12 mouse cellular contexts compared by ENCODE assay signal in genomic region chr12:15717342-15717741, GRCm38 (mm10).
DNase-seq lines count a peak whose midpoint lies in the region; ATAC-seq and TF ChIP-seq lines count a peak whose summit lies in the region.
"Had no signal": no experiment of that assay in that cellular context is flagged by ENCODE, and none has a peak within 500 bp of the region (broad histone marks: within the 10 kb centered on the region; RNA-seq: fewer than 3 reads in every experiment).

No protein-coding gene starts in this region.

- no peak for TF ChIP-seq POLR2A in embryonic fibroblast, embryonic 13.5 days (IDR thresholded peaks at IDR 0.05; ENCODE audit: low read depth, low read length)

- H3K36me3 ChIP-seq in heart, embryonic 12.5 days = no peaks in the 10 kb centered on the region
- H3K36me3 ChIP-seq in kidney, embryonic 16.5 days (ENCODE audit: insufficient read depth, low read length) = no peaks in the 10 kb centered on the region
- H3K36me3 ChIP-seq in forebrain, embryonic 12.5 days (replicated peaks) = no peaks in the 10 kb centered on the region

- no peak overlapping the region for H3K4me2 ChIP-seq in heart, embryonic 12.5 days
- no peak overlapping the region for H3K4me2 ChIP-seq in kidney, embryonic 16.5 days (replicated peaks; ENCODE audit: low read depth, low read length)
- H3K4me2 ChIP-seq in forebrain, embryonic 12.5 days = no peak overlapping the region
- H3K4me2 ChIP-seq: midbrain, embryonic 11.5 days had no signal

- H3K27ac ChIP-seq in heart, embryonic 12.5 days (ENCODE audit: poor library complexity, severe bottlenecking) = peak overlapping the region; percentile 31; the same call in 1 of the 2 replicates
- H3K27ac ChIP-seq in kidney, embryonic 16.5 days (ENCODE audit: low read length) = peak overlapping the region; percentile 91
- peak overlapping the region; percentile 75 for H3K27ac ChIP-seq in embryonic fibroblast, embryonic 13.5 days (ENCODE audit: insufficient read depth, low read length)
- H3K27ac ChIP-seq in forebrain, embryonic 12.5 days = no peak overlapping the region
- H3K27ac ChIP-seq: hindbrain, postnatal 0 days had no signal

- peaks cover 11% of the 10 kb centered on the region for H3K4me1 ChIP-seq in heart, embryonic 12.5 days (replicated peaks)
- peaks cover 31% of the 10 kb centered on the region for H3K4me1 ChIP-seq in kidney, embryonic 16.5 days (ENCODE audit: insufficient read depth, low read length)
- H3K4me1 ChIP-seq in embryonic fibroblast, embryonic 13.5 days (ENCODE audit: control insufficient read depth, insufficient read depth, low read length) = no peaks in the 10 kb centered on the region
- H3K4me1 ChIP-seq in forebrain, embryonic 12.5 days = no peaks in the 10 kb centered on the region

- no peaks in the 10 kb centered on the region for H3K27me3 ChIP-seq in heart, embryonic 12.5 days (replicated peaks)
- no peaks in the 10 kb centered on the region for H3K27me3 ChIP-seq in kidney, embryonic 16.5 days (ENCODE audit: insufficient read depth, low read length)
- H3K27me3 ChIP-seq in forebrain, embryonic 12.5 days = no peaks in the 10 kb centered on the region

- TF ChIP-seq CTCF in embryonic fibroblast, embryonic 13.5 days (IDR thresholded peaks at IDR 0.05; ENCODE audit: borderline replicate concordance, insufficient read depth, low read length) = no peak

- WGBS in heart, embryonic 12.5 days = 78% methylated on average over 3 of the region's 3 CpGs
- WGBS in kidney, embryonic 16.5 days = 64% methylated on average over 3 of the region's 3 CpGs
- 89% methylated on average over 3 of the region's 3 CpGs for WGBS in forebrain, embryonic 12.5 days

- H3K4me3 ChIP-seq in heart, embryonic 12.5 days = no peak overlapping the region
- no peak overlapping the region for H3K4me3 ChIP-seq in kidney, embryonic 16.5 days (ENCODE audit: low read length)
- H3K4me3 ChIP-seq in embryonic fibroblast, embryonic 13.5 days (ENCODE audit: insufficient read depth, low read length) = no peak overlapping the region
- H3K4me3 ChIP-seq in forebrain, embryonic 12.5 days (replicated peaks) = no peak overlapping the region

- DNase-seq in heart, postnatal 4 days = no peak
- DNase-seq in kidney, postnatal 4 days = no peak
- DNase-seq in ovary, adult 18-20 months (ENCODE audit: low spot score) = no peak
- DNase-seq: cerebellum, postnatal 14 days; thymus, adult 2 months had no signal

- no peak for ATAC-seq in heart, embryonic 12.5 days (ENCODE audit: insufficient number of reproducible peaks, low FRiP score)
- ATAC-seq in kidney, embryonic 16.5 days (ENCODE audit: low FRiP score, low TSS enrichment) = no peak
- peak; percentile 88 for ATAC-seq in CD4-positive, CD25-positive, alpha-beta regulatory T cell, adult 4 months
- ATAC-seq in forebrain, embryonic 12.5 days (ENCODE audit: low FRiP score) = no peak
- ATAC-seq: hindbrain, postnatal 0 days had no signal

- H3K9ac ChIP-seq in heart, embryonic 12.5 days = no peak overlapping the region
- H3K9ac ChIP-seq in kidney, embryonic 16.5 days (replicated peaks; ENCODE audit: low read length) = no peak overlapping the region
- H3K9ac ChIP-seq in forebrain, embryonic 12.5 days = no peak overlapping the region

- no peaks in the 10 kb centered on the region for H3K9me3 ChIP-seq in heart, embryonic 12.5 days (replicated peaks)
- no peaks in the 10 kb centered on the region for H3K9me3 ChIP-seq in kidney, embryonic 16.5 days (ENCODE audit: low read length)
- H3K9me3 ChIP-seq in forebrain, embryonic 12.5 days = no peaks in the 10 kb centered on the region
